Mouse (Mus musculus) liver, adult 2 months (tissue): Measurements from ENCODE around the gene Rbm20.

ENCODE experiments used
- CTCF ChIP-seq: fragments of 200-500 bp; IDR thresholded peaks from 2 replicates; pipeline ENCODE4 v1.5.1; 2011; ENCODE audit warnings: low read depth, low read length, control low read depth
- POLR2A ChIP-seq: fragments of 200-500 bp; IDR thresholded peaks from 2 replicates; pipeline ENCODE4 v1.6.1; 2011; ENCODE audit warnings: low read length, control low read depth; ENCODE audit not compliant: insufficient read depth; ENCODE audit errors: extremely low read depth

GRCm38 (mm10) chr19:53711261-53711890 lies 34.3 kb downstream of the Rbm20 start:
- TF ChIP-seq POLR2A (no peak), CTCF (no peak)
